ENCODE assay signal across 10 mouse cellular contexts in genomic region chrX:73911588-73911987, GRCm38 (mm10). TPM values are rescaled to one million over a fixed set of nuclear protein-coding genes. Genes with fewer than 3 reads are reported as not detected.
A peak's percentile ranks its signal among the peaks of the same experiment; 100 is the strongest.
DNase-seq lines count a peak whose midpoint lies in the region; ATAC-seq lines count a peak whose summit lies in the region.
"Had no signal": no experiment of that assay in that cellular context is flagged by ENCODE, and none has a peak within 500 bp of the region (broad histone marks: within the 10 kb centered on the region; RNA-seq: fewer than 3 reads in every experiment).

No protein-coding gene starts in this region.

- intact Hi-C loops in heart, postnatal 25 days (cut with DNase I): no loop called here

- DNase-seq in heart, adult 11 months: peak; percentile 86
- no peak for DNase-seq in heart, postnatal 25 days (ENCODE audit: low spot score)
- DNase-seq in MEL-GATA-1-ER (ENCODE audit: extremely low read depth, low read depth): peak; percentile 88
- peak; percentile 37 for DNase-seq in lung, postnatal 25 days (ENCODE audit: low spot score)
- DNase-seq in spleen, postnatal 4 days (ENCODE audit: low spot score in 2 of 2): peak; percentile 51 to 72
- DNase-seq in gastrocnemius, postnatal 25 days: no peak
- no peak for DNase-seq in cerebellum, postnatal 25 days

- ATAC-seq in megakaryocyte-erythroid progenitor cell, adult 5-6 weeks (replicated peaks; ENCODE audit: low FRiP score, low TSS enrichment, poor library complexity, severe bottlenecking): no peak

RNA-seq across cellular contexts. Expression of gene Arhgap4, which starts 10.1 kb away (rescaled TPM):
- 1 to 10 TPM; 1.5 to 1.8 TPM for total RNA-seq in heart, postnatal 25 days (2021)
- 1 to 10 TPM in 1 of 2 experiments, under 1 TPM in 1; 0.41 to 1.6 TPM for total RNA-seq in gastrocnemius, postnatal 25 days (2021)
- total RNA-seq in megakaryocyte-erythroid progenitor cell, adult 5-6 weeks (2014; fragmentation: Nextera tagmentation): 27.6 and 32.5 TPM in 2 replicates
- total RNA-seq in megakaryocyte-erythroid progenitor cell, adult 5-6 weeks (2017): 13.7 and 20.1 TPM in 2 replicates

RNA-seq across cellular contexts. Expression of gene Naa10, which starts 10.2 kb away (rescaled TPM):
- total RNA-seq in heart, postnatal 25 days (2021): 10 to 100 TPM; 61.5 to 69.3 TPM
- total RNA-seq in gastrocnemius, postnatal 25 days (2021): 10 to 100 TPM; 59.1 to 60.5 TPM
- total RNA-seq in megakaryocyte-erythroid progenitor cell, adult 5-6 weeks (2014; fragmentation: Nextera tagmentation): 224 and 245 TPM in 2 replicates
- 150 TPM in 2 replicates for total RNA-seq in megakaryocyte-erythroid progenitor cell, adult 5-6 weeks (2017)

RNA-seq across cellular contexts. Expression of gene L1cam, which starts 15.7 kb away (rescaled TPM):
- total RNA-seq in heart, postnatal 25 days (2021): 1 to 10 TPM; 2.2 to 2.3 TPM
- 1 to 10 TPM; 1.2 to 2.3 TPM for total RNA-seq in gastrocnemius, postnatal 25 days (2021)
- total RNA-seq in megakaryocyte-erythroid progenitor cell, adult 5-6 weeks (2014; fragmentation: Nextera tagmentation): not detected in 2 replicates
- 0.15 and 2.0 TPM in 2 replicates for total RNA-seq in megakaryocyte-erythroid progenitor cell, adult 5-6 weeks (2017)

RNA-seq across cellular contexts. Expression of gene Renbp, which starts 19.1 kb away (rescaled TPM):
- 1 to 10 TPM; 5.8 to 6.2 TPM for total RNA-seq in heart, postnatal 25 days (2021)
- 1 to 10 TPM; 1.7 to 2.5 TPM for total RNA-seq in gastrocnemius, postnatal 25 days (2021)
- 3.3 and 7.6 TPM in 2 replicates for total RNA-seq in megakaryocyte-erythroid progenitor cell, adult 5-6 weeks (2014; fragmentation: Nextera tagmentation)
- total RNA-seq in megakaryocyte-erythroid progenitor cell, adult 5-6 weeks (2017): 6.9 and 11.0 TPM in 2 replicates

RNA-seq across cellular contexts. Expression of gene Avpr2, which starts 19.7 kb away (rescaled TPM):
- not detected for total RNA-seq in heart, postnatal 25 days (2021)
- not detected for total RNA-seq in gastrocnemius, postnatal 25 days (2021)
- total RNA-seq in megakaryocyte-erythroid progenitor cell, adult 5-6 weeks (2014; fragmentation: Nextera tagmentation): not detected in 2 replicates
- not detected in 2 replicates for total RNA-seq in megakaryocyte-erythroid progenitor cell, adult 5-6 weeks (2017)
- total RNA-seq: adrenal gland, postnatal 36 days; gastrocnemius, adult 8-10 months had no signal

Comparison
In these comparisons a context has a peak if more than half of its experiments do, and no peak if none do; other contexts are left out.
1. DNase-seq: peak in heart, adult 11 months (single experiment), MEL-GATA-1-ER (single experiment), lung, postnatal 25 days (single experiment) and spleen, postnatal 4 days (2 of 2); none in heart, postnatal 25 days (single experiment), gastrocnemius, postnatal 25 days (single experiment) and cerebellum, postnatal 25 days (0 of 2).
2. RNA of gene Arhgap4, which starts 10.1 kb away (total RNA-seq): 13.7 to 32.5 TPM in megakaryocyte-erythroid progenitor cell, adult 5-6 weeks; 1.5 to 1.8 TPM in heart, postnatal 25 days and 0.41 to 1.6 TPM in gastrocnemius, postnatal 25 days; every median in the first group is over 4 times any median in the second.